Mouse (Mus musculus): Measurements from ENCODE around the gene Rin2. TPM values are rescaled to one million over a fixed set of nuclear protein-coding genes. Genes with fewer than 3 reads are reported as not detected.

Gene Rin2
- total and polyA plus RNA-seq, 2 experiments: 3.4 to 10.9 TPM

GRCm38 (mm10) chr2:145872099-145872498 lies 197.1 kb downstream of the Rin2 start:
- Histone ChIP-seq H3K4me1 (ENCODE audit: control insufficient read depth, insufficient read depth, low read length) (peaks cover 3% of the 10 kb centered on the region; the same call in 1 of the 2 replicates), H3K9ac (ENCODE audit: low read depth, low read length) (no peak overlapping the region), H3K27me3 (ENCODE audit: control insufficient read depth, insufficient read depth, low read length) (no peaks in the 10 kb centered on the region), H3K27ac (replicated peaks; ENCODE audit: insufficient read depth, low read depth, low read length) (no peak overlapping the region), H3K79me2 (ENCODE audit: control insufficient read depth, insufficient read depth, low read length) (peaks cover 13% of the 10 kb centered on the region), H3K4me3 (ENCODE audit: insufficient read depth, low read depth, low read length) (no peak overlapping the region), H3K36me3 (ENCODE audit: control insufficient read depth, insufficient read depth, low read length) (peaks cover 26% of the 10 kb centered on the region)
- WGBS: 30% methylated on average over 1 of the region's 1 CpGs
- no peak for TF ChIP-seq CTCF (IDR thresholded peaks at IDR 0.05; ENCODE audit: low read depth, low read length)
- DNase-seq (ENCODE audit: extremely low read depth, low read depth, low spot score): peak; percentile 45

- no peak overlapping the region for H3K27ac ChIP-seq (replicated peaks; ENCODE audit: insufficient read depth, low read depth, low read length)
- no peak overlapping the region for H3K9ac ChIP-seq (ENCODE audit: low read depth, low read length)
- no peak for TF ChIP-seq CTCF (IDR thresholded peaks at IDR 0.05; ENCODE audit: low read depth, low read length)
- no peak for TF ChIP-seq POLR2A (IDR thresholded peaks at IDR 0.05; ENCODE audit: extremely low read depth, insufficient read depth, low read length)
- peaks cover 3% of the 10 kb centered on the region; the same call in 1 of the 2 replicates for H3K4me1 ChIP-seq (ENCODE audit: control insufficient read depth, insufficient read depth, low read length)
- no peak for DNase-seq (ENCODE audit: extremely low read depth, low read depth, low spot score)
- H3K4me3 ChIP-seq (ENCODE audit: insufficient read depth, low read depth, low read length): no peak overlapping the region
- H3K27me3 ChIP-seq (ENCODE audit: control insufficient read depth, insufficient read depth, low read length): no peaks in the 10 kb centered on the region
- 21% methylated on average over 1 of the region's 1 CpGs for WGBS
- peaks cover 7% of the 10 kb centered on the region for H3K79me2 ChIP-seq (ENCODE audit: control insufficient read depth, insufficient read depth, low read length)
- peaks cover 33% of the 10 kb centered on the region for H3K36me3 ChIP-seq (ENCODE audit: control insufficient read depth, insufficient read depth, low read length)
These were observed 198.9 kb downstream of the Rin2 start for GRCm38 (mm10) chr2:145873953-145874352.

DNA sequence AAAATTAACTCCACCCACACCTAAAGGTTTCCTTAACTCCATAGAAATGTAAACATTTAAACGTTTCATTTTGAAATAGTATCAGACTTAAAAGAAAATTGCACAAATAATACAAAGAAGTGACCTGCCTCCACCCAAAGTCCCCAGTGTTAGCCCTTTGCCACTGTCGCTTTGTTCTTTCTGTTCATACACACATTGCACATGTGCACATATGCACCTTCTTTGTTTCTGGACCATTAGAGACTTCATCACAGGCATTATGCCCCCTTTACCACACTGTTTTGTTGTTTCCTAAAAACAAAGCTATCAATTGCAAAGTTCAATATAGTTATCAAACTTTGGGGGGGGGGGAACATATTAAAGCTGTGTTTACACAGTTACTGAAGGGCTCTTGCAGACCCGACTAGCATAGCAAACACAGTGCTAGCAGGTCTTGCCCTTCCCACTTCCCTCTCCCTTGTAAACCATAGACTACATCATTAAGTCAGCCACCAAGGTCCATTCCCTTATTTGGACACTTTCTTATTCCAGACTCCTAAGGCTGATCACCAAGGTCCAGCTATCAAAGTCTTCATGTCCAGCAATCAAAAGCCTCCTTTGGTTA lies 200.0 kb downstream of the Rin2 start:
- Histone ChIP-seq H3K4me1 (ENCODE audit: control insufficient read depth, insufficient read depth, low read length) (0 out of 2 replicates have a peak, but pooled peaks cover 3% of the 10 kb centered on the region), H3K27me3 (ENCODE audit: control insufficient read depth, insufficient read depth, low read length) (no peaks in the 10 kb centered on the region), H3K9ac (ENCODE audit: low read depth, low read length) (no peak overlapping the region), H3K36me3 (ENCODE audit: control insufficient read depth, insufficient read depth, low read length) (peaks cover 36% of the 10 kb centered on the region), H3K79me2 (ENCODE audit: control insufficient read depth, insufficient read depth, low read length) (peaks cover 4% of the 10 kb centered on the region), H3K4me3 (ENCODE audit: insufficient read depth, low read depth, low read length) (no peak overlapping the region), H3K27ac (replicated peaks; ENCODE audit: insufficient read depth, low read depth, low read length) (no peak overlapping the region)
- WGBS: 65% methylated on average over 3 of the region's 3 CpGs
- DNase-seq (ENCODE audit: extremely low read depth, low read depth, low spot score): no peak
- TF ChIP-seq POLR2A (IDR thresholded peaks at IDR 0.05; ENCODE audit: extremely low read depth, insufficient read depth, low read length) (no peak), CTCF (IDR thresholded peaks at IDR 0.05; ENCODE audit: low read depth, low read length) (no peak)

DNA sequence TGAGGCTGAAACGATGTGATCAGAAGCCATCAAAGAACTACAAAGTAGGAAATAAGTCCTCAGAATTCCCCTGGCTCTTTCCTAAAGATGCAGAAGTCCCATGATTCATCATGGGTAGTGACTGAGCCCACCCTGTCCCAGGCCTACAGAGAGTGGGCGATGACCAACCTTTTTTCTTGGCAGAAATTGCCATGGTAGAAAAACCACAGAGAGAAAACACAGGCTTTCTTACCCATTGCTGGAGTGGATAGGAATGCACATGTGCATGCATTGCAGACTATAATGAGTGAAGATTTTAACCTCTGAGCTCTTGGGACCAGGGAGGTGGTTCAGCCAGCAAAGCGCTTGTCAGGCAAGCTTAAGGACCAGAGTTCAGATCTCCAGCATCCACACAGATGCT lies 202.2 kb downstream of the Rin2 start:
- H3K27ac ChIP-seq (replicated peaks; ENCODE audit: insufficient read depth, low read depth, low read length): no peak overlapping the region
- H3K4me1 ChIP-seq (ENCODE audit: control insufficient read depth, insufficient read depth, low read length): 0 out of 2 replicates have a peak, but pooled peaks cover 3% of the 10 kb centered on the region
- peaks cover 4% of the 10 kb centered on the region for H3K79me2 ChIP-seq (ENCODE audit: control insufficient read depth, insufficient read depth, low read length)
- TF ChIP-seq CTCF (IDR thresholded peaks at IDR 0.05; ENCODE audit: low read depth, low read length) (no peak), POLR2A (IDR thresholded peaks at IDR 0.05; ENCODE audit: extremely low read depth, insufficient read depth, low read length) (no peak)
- H3K9ac ChIP-seq (ENCODE audit: low read depth, low read length): no peak overlapping the region
- peaks cover 36% of the 10 kb centered on the region for H3K36me3 ChIP-seq (ENCODE audit: control insufficient read depth, insufficient read depth, low read length)
- H3K27me3 ChIP-seq (ENCODE audit: control insufficient read depth, insufficient read depth, low read length): no peaks in the 10 kb centered on the region
- no peak for DNase-seq (ENCODE audit: extremely low read depth, low read depth, low spot score)
- 94% methylated on average over 3 of the region's 3 CpGs for WGBS
- H3K4me3 ChIP-seq (ENCODE audit: insufficient read depth, low read depth, low read length): no peak overlapping the region

GRCm38 (mm10) chr2:145880887-145881747 lies 206.1 kb downstream of the Rin2 start:
- no peak for DNase-seq (ENCODE audit: extremely low read depth, low read depth, low spot score)
- H3K79me2 ChIP-seq (ENCODE audit: control insufficient read depth, insufficient read depth, low read length): no peaks in the 10 kb centered on the region
- H3K36me3 ChIP-seq (ENCODE audit: control insufficient read depth, insufficient read depth, low read length): peaks cover 38% of the 10 kb centered on the region
- no peak for TF ChIP-seq POLR2A (IDR thresholded peaks at IDR 0.05; ENCODE audit: extremely low read depth, insufficient read depth, low read length)
- TF ChIP-seq CTCF (IDR thresholded peaks at IDR 0.05; ENCODE audit: low read depth, low read length): no peak
- H3K4me3 ChIP-seq (ENCODE audit: insufficient read depth, low read depth, low read length): no peak overlapping the region
- whole genome bisulfite sequencing: 69% methylated on average over 11 of the region's 11 CpGs
- H3K27ac ChIP-seq (replicated peaks; ENCODE audit: insufficient read depth, low read depth, low read length): peak overlapping the region; percentile 31; the same call in 1 of the 2 replicates
- no peaks in the 10 kb centered on the region for H3K4me1 ChIP-seq (ENCODE audit: control insufficient read depth, insufficient read depth, low read length)
- no peaks in the 10 kb centered on the region for H3K27me3 ChIP-seq (ENCODE audit: control insufficient read depth, insufficient read depth, low read length)
- no peak overlapping the region for H3K9ac ChIP-seq (ENCODE audit: low read depth, low read length)

All from liver, adult 2 months (tissue).